Mouse (Mus musculus) heart, adult 18-20 months (tissue): ENCODE measurements around the gene Sel1l3. TPM values are rescaled to one million over a fixed set of nuclear protein-coding genes. Genes with fewer than 3 reads are reported as not detected.

Source experiments
- DNase-seq, 2 experiments: peaks; one replicate each; pipeline ENCODE4 v3.0.0; 2021 to 2022; ENCODE audit warnings: mixed read lengths in 1 of 2
- total RNA-seq, 2 experiments: library from RNA; stranded (reverse); gene quantifications; 2 replicates each; pipeline ENCODE4 v1.2.3; 2021

The Sel1l3 gene
- total RNA-seq, 2 experiments from 2014 or later = 0.89 to 1.3 TPM

DNA sequence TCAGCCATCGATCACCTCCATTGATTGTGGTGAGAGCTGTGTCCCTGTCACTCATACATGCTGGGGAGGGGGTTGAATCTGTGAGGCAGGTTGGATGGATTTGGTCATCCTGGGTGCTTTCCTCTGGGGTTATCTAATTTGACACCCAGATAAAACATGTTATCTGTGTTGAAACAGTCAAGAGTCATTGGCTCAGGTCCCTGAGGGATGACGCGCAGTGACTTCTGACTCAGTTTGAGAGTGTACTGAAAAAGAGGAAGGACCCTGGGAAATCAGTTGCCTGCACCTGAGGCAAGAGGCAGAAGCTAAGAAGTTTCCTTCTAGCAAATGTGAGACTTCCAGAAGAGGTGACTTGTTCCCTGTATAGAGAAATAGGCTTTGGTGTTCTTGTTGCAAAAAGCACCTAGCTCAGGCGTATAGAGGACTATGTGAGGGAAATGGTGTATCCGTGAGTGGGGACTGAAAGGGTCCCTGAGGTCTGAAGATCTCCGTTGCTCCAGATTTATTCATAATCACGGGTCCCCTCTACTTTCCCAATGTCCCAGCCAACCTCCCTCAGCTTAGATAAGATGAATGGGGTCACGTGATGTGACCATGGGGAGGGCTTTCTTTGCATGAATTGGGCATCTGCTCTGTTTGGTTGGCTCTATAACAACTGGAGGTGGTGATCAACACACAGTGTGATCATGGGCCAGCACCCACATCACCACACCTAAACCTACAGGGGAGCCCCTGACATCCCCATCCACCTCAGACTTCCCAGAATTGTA is 73.4 kb downstream of the Sel1l3 start:
- DNase-seq = no peak

DNA sequence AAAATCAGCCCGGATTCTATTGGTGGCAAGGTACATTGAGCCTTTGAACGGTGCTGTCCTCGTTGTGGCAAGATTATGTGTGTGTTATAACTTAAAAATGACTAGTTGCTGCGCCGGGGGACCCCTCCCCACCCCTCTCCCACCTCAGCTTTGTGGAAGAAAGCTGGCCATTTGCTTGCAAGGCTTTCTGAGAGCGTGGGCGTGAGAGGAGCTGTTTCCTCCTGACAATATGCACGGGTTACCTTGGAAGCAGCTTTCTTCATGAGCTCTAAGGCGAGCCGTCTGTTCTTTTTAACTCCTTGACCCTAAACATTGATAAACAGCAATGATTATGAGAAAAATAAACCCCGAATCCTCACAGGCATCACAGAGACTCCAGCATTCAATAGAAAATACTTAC is 74.2 kb downstream of the Sel1l3 start:
- DNase-seq = no peak

DNA sequence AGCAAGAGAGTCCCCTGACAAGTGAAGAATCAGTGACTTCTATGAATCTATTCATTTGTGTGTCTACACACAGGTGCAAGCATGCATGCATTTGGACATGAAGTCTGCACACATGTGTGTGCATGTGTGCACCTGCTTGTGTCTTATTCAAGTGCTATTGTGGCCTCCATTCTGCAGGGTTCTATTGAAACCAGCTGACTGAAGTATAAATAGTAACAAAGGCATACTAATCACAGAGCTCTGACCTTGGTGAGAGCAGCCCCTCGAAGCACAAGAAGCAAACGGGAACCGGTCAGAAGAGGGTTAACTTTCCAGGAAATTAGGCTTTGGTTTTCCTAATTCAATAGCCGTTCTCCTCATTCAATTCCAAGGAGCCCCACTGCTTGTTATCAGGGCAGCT is 74.6 kb downstream of the Sel1l3 start:
- peak in 1 of 2 experiments; percentile 8 for DNase-seq

DNA sequence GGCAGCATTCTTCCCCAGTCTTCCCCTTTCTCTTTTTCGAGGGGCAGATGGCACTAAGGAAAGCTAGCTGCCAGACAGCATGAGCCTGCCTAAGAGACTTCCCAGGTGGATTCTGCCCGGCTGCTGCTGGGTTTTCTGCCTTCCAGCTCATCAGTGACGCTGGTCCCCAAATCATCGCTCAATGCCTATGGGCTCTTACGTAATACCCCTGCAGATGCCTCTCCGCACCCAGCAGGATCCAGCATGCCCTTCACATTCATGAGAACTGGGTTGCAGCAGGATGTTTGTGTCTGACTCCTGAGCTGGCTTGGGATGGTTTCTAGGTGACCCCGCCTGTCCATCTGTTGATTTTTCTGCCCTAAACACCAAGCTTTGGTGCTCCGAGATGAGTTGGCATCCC is 75.7 kb downstream of the Sel1l3 start:
- no peak for DNase-seq

DNA sequence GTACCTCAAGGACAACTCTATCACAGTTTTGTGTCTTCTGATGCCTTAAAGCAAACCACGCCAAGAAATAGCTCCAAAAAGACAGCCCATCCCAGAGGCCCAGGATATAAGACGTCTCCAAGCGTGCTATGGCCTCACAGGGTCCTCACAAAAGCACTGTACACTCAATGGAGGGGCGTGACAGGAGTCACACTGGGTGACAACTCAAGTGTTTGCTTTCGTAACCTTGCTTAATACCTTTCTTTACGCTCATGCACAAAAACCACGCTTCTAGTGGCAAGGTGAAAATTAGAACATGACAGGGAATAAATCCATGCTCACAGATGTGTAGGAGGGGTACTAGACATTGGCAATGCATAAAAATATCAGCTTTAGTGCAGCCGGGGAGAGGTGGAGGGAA is 77.7 kb downstream of the Sel1l3 start:
- no peak for DNase-seq

DNA sequence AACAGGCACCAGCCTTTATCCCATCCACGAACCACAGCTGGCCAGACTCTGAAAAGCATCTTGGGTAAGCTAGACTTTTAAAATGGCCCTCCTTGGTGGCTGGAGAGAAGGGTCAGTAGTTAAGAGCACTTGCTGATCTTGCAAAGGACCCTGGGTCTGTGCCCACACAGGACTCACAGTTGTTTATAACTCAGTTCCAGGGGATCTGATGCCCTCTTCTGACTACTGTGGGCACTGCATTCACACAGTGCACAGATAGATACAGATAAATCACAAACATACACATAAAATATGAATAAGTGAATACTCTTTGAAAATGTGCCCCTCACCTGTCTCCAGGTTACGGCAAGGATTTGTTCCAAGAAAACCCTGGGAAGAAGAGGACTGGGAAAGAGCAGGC is 79.7 kb downstream of the Sel1l3 start:
- no peak for DNase-seq

DNA sequence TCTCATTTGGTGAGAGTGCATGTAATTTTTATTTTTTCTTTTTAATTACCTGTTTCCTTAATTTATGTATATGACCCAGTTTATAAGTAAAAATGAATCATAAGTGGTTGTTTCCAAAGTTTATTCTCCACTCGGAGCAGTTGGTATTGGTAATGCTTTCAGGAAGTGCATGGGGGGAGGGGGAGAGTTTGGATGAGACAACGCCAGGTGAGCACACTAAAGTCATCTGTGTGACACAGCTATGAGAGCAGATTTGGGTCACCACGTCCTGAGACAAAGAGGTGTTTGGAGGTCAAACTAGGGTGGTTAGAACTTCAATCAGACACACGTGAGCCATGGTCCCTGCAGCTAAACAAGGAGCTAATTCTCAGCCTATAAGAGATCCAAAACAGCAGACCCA is 89.0 kb downstream of the Sel1l3 start:
- DNase-seq = no peak

DNA sequence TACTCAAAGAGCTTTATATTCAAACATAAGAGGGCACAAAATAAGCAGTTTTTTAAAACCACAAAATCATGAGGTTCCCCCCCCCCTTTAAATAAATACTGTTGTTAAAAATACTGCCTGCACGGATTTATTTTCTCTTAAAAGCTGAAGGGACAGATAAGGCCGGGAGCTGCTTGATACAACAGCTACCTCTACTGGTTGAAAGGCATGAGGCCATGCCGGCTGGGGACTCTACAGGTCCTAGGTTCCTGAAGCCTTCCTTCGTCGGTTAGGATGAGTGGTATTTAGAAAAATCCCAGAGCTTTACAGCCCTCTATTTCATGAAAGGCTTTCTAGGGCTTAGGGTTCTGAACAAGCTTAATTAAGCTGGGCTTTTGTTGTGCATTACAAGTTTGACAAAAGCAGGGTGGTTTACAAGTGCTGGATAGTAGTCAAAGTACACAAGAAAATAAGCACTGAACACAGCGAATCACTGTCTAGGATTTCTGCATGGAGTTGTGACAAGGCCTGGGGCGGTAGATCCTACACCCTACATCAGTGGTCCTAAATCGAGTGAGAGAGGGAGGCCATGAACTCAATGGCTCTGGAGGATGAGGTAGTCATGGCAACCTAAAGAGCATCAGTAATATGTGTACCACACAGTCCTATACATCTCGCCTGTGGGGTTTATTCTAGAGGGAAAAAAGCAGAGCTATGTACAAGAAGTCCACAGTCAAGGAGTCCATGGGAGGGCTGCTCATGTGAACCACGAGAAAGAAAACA is 90.0 kb downstream of the Sel1l3 start:
- DNase-seq = peak; percentile 12 to 44

DNA sequence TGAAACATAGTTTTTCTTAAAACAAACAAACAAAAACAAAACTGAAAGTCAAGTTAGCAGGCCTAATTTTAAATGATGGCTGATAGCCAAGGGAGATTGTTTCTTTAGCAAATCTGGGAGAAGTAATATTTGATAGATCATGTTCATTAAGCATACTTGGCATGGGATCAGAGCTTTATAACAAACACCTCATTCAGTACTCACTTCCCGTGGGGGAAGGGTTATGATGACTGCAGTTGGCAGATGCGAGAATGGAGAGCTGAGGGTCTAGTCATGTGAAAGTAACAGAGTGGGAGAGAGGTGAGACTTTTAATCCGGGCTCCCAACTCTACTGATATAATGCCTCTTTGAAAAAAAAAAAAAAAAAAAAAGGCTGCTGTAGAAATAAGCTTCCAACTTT is 94.0 kb downstream of the Sel1l3 start:
- DNase-seq = no peak

DNA sequence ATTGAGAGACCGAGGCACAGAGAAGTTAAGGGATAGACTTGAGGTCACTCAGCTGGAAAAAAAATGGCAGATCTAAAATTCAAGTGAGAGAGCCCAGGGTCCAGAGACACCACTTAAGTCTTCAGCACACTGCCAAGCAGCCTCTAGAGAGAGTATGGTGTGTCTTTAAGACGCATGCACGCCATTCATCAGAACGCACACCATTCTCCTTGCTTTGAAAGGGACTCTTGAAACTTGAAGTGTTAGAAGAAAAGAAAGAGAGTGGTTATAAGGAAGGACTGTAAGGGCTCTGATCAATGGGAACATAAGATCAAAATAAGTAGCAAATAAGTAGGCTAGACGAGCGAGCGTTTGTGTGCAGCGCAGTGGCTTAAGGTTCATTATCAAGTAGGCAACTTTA is 95.5 kb downstream of the Sel1l3 start:
- DNase-seq = no peak

DNA sequence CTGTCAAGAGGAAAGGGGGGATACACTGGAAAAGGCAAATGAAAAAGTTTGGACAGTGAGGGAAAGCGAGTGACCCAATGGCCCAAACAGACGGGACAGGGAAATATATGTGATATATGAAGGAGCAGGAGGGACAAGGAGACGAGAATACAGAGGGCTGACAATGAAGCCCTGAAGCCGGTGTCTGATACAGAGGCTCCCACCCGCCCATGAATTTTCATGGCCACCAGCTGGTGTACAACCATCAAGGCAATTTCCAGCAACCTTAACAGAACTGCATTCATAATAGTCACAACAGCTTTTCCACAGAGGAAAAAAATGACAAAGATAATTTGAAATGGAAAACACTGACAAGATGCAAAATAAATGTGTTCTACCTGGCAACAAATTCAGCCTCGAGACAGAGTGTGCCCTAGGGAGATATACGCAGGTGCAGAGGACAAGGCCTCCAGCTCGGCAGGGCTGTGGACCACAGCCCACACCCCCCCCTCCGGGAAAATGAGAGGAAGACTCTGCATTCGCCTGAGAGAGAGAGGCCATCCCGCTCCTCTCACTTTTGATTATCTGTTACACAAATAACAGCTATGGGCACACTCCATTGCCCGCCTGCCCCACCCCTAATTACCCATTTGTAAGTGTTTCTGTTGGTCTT is 99.0 kb downstream of the Sel1l3 start:
- no peak for DNase-seq

DNA sequence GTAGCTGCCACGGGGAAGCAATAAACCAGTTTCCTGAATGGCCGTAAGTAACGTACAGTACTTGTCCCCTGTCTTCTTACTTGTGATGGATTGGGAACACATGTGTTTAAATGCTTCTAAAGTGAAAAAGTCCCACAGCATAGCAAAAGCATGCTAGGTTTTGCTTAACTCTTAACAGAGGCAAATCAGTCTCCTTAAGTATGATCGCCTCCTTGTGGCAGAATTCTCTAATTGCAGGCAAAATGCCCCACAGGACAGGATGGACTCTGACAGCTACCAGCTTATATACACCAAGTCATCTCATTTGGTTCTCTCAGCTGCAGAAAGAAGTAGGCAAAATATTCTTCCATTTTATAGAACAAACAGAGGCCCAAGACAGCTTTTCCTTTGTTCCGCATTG is 100.8 kb downstream of the Sel1l3 start:
- DNase-seq = no peak

DNA sequence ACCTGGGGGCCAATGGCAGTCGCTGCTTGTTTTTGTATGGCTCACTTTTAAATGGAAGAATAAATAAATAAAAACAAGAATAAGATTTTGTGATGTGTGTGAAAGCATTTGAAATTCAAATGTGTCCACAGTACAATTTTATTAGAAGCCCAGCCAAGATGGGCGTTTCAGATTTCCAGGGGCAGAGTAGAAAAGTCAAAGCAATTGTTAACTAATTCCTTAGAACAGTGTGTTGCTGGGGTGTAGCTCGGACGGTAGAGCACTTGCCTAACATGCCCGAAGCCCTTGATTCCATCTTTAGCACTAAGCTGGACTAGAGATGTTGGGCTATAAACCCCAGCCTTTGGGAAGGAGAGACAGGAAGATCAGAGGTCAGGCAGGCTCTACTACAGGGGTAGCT is 102.7 kb downstream of the Sel1l3 start:
- DNase-seq = no peak

DNA sequence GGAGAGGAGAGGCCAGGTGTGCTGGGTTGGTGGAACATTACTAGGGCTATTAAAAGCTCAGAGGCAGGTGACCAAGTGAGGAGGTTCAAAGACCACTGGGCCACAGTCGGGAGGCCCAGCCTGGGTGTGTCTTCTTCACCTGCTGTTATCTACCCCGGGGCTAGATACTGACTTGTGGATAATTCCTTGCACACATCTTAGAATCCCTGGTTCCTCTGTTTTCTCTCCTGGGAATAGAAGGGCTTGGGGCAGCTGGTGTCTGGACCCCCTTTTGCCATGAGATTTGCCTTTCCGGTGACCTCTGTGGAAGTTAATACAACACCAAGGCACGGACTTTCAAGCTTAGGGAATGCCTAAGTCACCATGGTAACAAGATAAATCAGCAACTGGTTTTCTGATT is 103.5 kb downstream of the Sel1l3 start:
- no peak for DNase-seq

DNA sequence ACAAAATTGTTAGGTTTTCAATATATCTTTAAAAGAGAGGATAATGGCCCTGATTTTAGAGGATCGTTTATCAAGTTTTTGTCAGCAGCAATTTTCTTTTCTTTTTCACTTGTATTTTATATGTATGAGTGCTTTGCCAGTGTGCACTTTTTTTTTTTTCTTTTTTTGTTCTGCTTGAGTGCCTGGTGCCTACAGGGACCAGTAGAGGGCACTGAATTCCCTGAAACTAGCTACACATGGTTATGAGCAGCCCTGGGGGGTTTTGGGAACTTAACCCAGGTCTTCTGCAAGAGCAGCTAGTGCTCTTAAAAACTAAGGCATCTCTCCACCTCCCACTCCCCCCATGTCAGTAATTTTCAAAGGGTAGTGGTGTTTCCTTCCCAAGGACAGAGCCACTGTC is 105.1 kb downstream of the Sel1l3 start:
- DNase-seq = no peak

DNA sequence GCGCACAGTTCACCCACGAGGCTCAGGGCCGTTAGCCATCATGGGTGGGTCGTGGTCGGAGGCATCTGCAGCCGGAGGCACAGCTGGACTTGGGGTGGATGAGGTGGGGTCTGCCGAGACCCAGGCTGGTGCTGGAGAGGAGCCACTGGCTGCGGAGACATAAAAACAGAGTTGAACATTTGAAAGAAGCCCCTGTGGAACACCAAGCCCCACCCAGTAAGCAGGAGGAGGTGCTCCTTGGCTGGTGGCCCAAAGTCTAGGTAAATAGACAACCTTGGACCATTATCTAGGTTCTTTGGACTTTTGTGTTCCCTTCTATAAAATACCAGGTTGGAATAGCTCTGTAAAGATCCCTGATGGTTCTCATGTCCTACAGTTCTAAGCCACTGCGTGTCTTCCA is 105.7 kb downstream of the Sel1l3 start:
- DNase-seq = no peak

DNA sequence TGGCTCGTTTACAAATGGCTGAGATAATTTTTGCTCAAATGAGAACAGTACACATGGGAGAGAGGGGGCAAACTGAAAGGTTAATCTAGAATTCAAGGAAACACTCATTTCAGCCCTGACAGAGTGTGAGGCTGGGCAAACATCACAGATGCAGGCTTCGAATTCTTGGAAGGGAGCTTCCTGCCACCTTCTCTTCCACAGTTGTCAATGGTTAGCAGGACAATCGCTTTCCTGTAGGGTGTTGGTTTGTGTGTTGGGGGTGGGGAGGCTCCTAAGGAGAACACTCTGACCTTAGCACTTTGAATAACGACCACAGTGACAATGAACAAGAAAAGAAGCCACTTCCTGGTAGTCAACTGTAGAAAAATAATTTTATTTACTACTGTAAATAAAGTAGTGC is 107.0 kb downstream of the Sel1l3 start:
- DNase-seq = no peak

DNA sequence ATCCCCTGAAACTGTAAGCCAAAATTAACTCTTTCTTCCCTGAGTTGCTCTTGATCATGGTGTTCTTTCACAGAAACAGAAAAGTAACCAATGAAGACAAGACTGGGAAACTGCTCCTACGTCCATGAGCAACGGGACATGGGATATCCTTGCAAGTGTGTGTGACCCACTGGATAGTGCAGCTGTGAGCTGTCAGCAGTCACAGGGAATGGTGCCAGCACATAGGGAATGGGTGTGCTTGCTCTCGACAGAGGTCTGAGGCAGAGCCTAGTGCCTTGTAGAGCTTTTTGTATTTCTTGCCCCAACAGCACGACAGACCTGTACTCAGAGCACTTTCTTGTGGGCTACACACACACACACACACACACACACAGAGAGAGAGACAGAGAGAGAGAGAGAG is 107.6 kb downstream of the Sel1l3 start:
- DNase-seq = no peak

DNA sequence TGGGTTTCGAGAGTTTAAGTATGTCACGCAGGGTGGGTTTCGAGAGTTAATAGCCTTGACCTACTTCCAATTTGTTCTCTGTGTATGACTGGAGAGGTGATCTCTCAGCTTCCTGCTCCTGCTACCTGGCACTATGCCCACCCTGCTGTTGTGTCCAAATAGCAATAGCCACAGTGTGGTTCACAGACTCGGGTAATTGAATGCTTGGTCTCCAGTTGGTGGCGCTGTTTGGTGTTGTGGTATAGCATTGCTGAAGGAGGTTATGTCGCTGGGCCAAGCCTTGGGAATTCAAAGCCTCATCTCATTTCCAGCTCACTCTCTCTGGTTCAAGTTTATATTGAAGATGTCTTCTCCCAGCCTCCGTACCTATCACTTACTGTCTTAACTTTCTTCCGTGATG is 108.0 kb downstream of the Sel1l3 start:
- no peak for DNase-seq

DNA sequence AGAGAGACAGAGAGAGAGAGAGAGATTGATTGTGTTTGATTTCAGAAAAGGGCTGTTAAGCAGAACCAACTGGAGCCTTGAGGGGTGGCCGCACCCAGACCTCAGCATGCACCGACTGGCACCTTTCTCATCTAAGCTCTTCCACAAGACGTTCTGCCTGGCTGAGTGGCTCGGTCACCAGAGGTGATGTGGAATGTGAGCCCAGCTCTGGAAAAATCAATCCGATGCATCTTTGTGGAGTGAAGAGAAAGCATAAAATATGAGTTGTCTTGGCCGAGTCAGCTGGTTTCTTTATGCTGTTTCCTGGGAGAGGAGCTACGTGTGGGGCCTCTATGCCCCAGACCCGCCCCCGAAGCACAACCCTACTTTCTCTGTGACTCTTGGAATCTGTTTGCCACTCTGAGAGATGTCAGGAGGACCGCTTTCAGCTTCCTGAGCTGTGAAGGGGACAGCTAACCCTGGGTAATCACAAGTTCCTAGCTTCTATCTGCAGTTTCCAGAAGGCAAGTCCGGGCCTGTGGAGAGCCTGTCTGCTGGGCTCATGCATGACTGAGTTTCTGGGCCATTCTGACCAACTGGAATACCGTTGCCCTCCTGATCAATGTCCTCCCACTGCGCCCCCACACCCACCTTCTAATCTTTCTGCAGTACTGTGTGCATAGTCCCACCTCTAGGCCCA is 109.4 kb downstream of the Sel1l3 start:
- DNase-seq = no peak

DNA sequence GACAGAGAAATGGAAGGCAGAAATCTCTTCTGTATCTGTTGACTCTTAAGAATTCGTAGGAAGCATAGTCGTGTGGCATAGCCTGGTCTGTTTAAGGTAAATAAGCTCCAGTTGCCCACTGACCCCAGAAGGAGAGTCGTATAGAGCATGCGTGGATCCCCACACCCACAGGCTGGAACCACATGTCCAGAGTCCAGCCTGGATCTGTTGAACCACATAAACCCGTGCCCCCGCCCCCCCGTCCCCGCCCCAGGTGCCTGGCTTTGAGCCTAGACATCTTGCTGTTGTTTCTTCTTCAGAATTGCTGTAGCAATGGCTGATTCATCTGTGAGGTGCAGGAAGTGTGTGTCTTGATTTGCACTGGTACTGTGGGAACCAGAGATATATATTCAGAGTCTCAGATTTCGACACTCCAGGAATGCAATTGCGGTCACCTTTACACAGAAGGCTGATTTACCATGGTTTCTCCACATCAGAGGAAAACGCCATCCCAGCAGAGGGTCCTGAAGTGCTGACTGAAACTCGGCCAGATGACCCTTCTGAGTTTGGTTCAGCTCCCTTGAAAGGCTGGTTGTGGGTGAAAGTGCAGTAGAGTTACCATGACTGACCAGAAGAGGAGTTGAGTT is 111.8 kb downstream of the Sel1l3 start:
- DNase-seq = no peak

DNA sequence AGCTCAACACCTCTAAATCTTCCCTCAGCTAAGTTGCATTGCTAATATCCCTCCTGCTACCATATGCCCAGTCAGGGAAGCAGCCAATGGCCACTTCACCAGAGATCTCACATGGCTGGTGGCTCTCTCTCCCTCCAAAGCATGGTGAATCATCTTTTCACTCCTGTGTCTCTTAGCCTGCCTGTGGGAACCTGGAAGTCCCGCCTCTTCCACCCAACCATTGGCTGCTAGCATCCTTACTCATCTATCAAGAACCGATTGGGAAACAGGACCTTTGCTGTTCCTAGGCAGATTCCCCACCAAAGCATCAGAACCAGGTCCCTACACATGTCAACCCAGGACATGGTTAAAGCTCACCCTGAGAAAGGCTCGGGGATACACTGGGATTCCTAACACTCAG is 122.4 kb downstream of the Sel1l3 start:
- no peak for DNase-seq
